Mouse (Mus musculus) liver, adult 2 months (tissue): ENCODE data around the gene Olfr412. TPM values are rescaled to one million over a fixed set of nuclear protein-coding genes. Genes with fewer than 3 reads are reported as not detected.

ENCODE experiments used
- DNase-seq: peaks from one replicate; pipeline ENCODE4 v3.0.0-alpha.2; 2011; ENCODE audit warnings: low read depth, low spot score; ENCODE audit errors: extremely low read depth
- H3K27ac ChIP-seq: fragments of 200-500 bp; replicated peaks from 2 replicates; pipeline ENCODE4 v1.5.1; 2012; ENCODE audit warnings: low read depth, mild to moderate bottlenecking, control low read depth, inconsistent platforms, low read length; ENCODE audit not compliant: insufficient read depth
- H3K27me3 ChIP-seq: fragments of 200-500 bp; 2 replicates; pipeline ENCODE4 v1.6.1; 2012; ENCODE audit warnings: mild to moderate bottlenecking, moderate library complexity, low read length, inconsistent platforms; ENCODE audit not compliant: control insufficient read depth, insufficient read depth
- H3K36me3 ChIP-seq: fragments of 200-500 bp; 2 replicates; pipeline ENCODE4 v1.6.1; 2012; ENCODE audit warnings: low read length, inconsistent platforms; ENCODE audit not compliant: control insufficient read depth, insufficient read depth
- H3K4me1 ChIP-seq: fragments of 200-500 bp; 2 replicates; pipeline ENCODE4 v1.6.1; 2011; ENCODE audit warnings: low read length; ENCODE audit not compliant: control insufficient read depth, insufficient read depth
- H3K4me3 ChIP-seq: fragments of 200-500 bp; 2 replicates; pipeline ENCODE4 v1.5.1; 2011; ENCODE audit warnings: low read depth, mild to moderate bottlenecking, control low read depth, low read length, moderate library complexity; ENCODE audit not compliant: insufficient read depth
- H3K79me2 ChIP-seq: fragments of 200-500 bp; 2 replicates; pipeline ENCODE4 v1.6.1; 2012; ENCODE audit warnings: inconsistent platforms, mild to moderate bottlenecking, low read length, moderate library complexity; ENCODE audit not compliant: control insufficient read depth, insufficient read depth
- H3K9ac ChIP-seq: fragments of 200-500 bp; 2 replicates; pipeline ENCODE4 v1.6.1; 2012; ENCODE audit warnings: low read depth, mild to moderate bottlenecking, control low read depth, inconsistent platforms, low read length
- CTCF ChIP-seq: fragments of 200-500 bp; IDR thresholded peaks from 2 replicates; pipeline ENCODE4 v1.5.1; 2011; ENCODE audit warnings: low read depth, low read length, control low read depth
- POLR2A ChIP-seq: fragments of 200-500 bp; IDR thresholded peaks from 2 replicates; pipeline ENCODE4 v1.6.1; 2011; ENCODE audit warnings: low read length, control low read depth; ENCODE audit not compliant: insufficient read depth; ENCODE audit errors: extremely low read depth
- WGBS: fragments of 180-500 bp; shearing (Covaris S2); methylation state at CpG from one replicate; pipeline ENCODE4 v1.1.7; 2018; 5-methylcytosine and 5-hydroxymethylcytosine counted together
- polyA plus RNA-seq: library from polyadenylated mRNA; depleted of rRNA; stranded (reverse); fragments of >200 nt; gene quantifications from 2 replicates; pipeline ENCODE4 v1.2.3, GENCODE M21; 2012
- total RNA-seq: library from RNA; depleted of rRNA; stranded (reverse); fragments of >200 nt; gene quantifications from 2 replicates; pipeline ENCODE4 v1.2.3, GENCODE M21; 2014

The Olfr412 gene
- total and polyA plus RNA-seq, 2 experiments = not detected

GRCm38 (mm10) chr11:74393489-74393888, 31.6 kb downstream of the Olfr412 start:
- Histone ChIP-seq H3K4me3 (no peak overlapping the region), H3K9ac (no peak overlapping the region), H3K4me1 (no peaks in the 10 kb centered on the region), H3K36me3 (no peaks in the 10 kb centered on the region), H3K27me3 (no peaks in the 10 kb centered on the region), H3K27ac (no peak overlapping the region), H3K79me2 (no peaks in the 10 kb centered on the region)
- WGBS = 46% methylated on average over 5 of the region's 5 CpGs
- no peak for TF ChIP-seq CTCF
- TF ChIP-seq POLR2A = no peak
- no peak for DNase-seq

GRCm38 (mm10) chr11:74395583-74395982, 33.7 kb downstream of the Olfr412 start:
- Histone ChIP-seq H3K36me3 (no peaks in the 10 kb centered on the region), H3K27me3 (no peaks in the 10 kb centered on the region), H3K9ac (no peak overlapping the region), H3K27ac (no peak overlapping the region), H3K79me2 (no peaks in the 10 kb centered on the region), H3K4me3 (no peak overlapping the region), H3K4me1 (no peaks in the 10 kb centered on the region)
- TF ChIP-seq CTCF (no peak), POLR2A (no peak)
- DNase-seq = no peak
- WGBS = 84% methylated on average over 18 of the region's 18 CpGs

- no peaks in the 10 kb centered on the region for H3K79me2 ChIP-seq
- H3K4me1 ChIP-seq = no peaks in the 10 kb centered on the region
- no peaks in the 10 kb centered on the region for H3K36me3 ChIP-seq
- no peaks in the 10 kb centered on the region for H3K27me3 ChIP-seq
- TF ChIP-seq CTCF = no peak
- no peak for TF ChIP-seq POLR2A
- no peak overlapping the region for H3K27ac ChIP-seq
- no peak overlapping the region for H3K9ac ChIP-seq
- 54% methylated on average over 2 of the region's 2 CpGs for whole genome bisulfite sequencing
- DNase-seq = no peak
- no peak overlapping the region for H3K4me3 ChIP-seq
Measured at GRCm38 (mm10) chr11:74402126-74402525, 40.3 kb downstream of the Olfr412 start.

GRCm38 (mm10) chr11:74404216-74404615, 42.3 kb downstream of the Olfr412 start:
- no peaks in the 10 kb centered on the region for H3K79me2 ChIP-seq
- H3K36me3 ChIP-seq = no peaks in the 10 kb centered on the region
- TF ChIP-seq CTCF (no peak), POLR2A (no peak)
- H3K4me1 ChIP-seq = no peaks in the 10 kb centered on the region
- no peak overlapping the region for H3K9ac ChIP-seq
- no peak for DNase-seq
- 81% methylated on average over 2 of the region's 2 CpGs for WGBS
- H3K27ac ChIP-seq = no peak overlapping the region
- no peaks in the 10 kb centered on the region for H3K27me3 ChIP-seq
- H3K4me3 ChIP-seq = no peak overlapping the region

GRCm38 (mm10) chr11:74405201-74405600, 43.3 kb downstream of the Olfr412 start:
- Histone ChIP-seq H3K9ac (no peak overlapping the region), H3K27ac (no peak overlapping the region), H3K4me1 (no peaks in the 10 kb centered on the region), H3K79me2 (no peaks in the 10 kb centered on the region), H3K27me3 (no peaks in the 10 kb centered on the region), H3K36me3 (no peaks in the 10 kb centered on the region), H3K4me3 (no peak overlapping the region)
- no peak for DNase-seq
- no peak for TF ChIP-seq POLR2A
- TF ChIP-seq CTCF = no peak
- 86% methylated on average over 7 of the region's 7 CpGs for WGBS

- no peak overlapping the region for H3K4me3 ChIP-seq
- H3K9ac ChIP-seq = no peak overlapping the region
- no peak overlapping the region for H3K27ac ChIP-seq
- DNase-seq = peak; percentile 54
- TF ChIP-seq CTCF = no peak
- no peak for TF ChIP-seq POLR2A
- no peaks in the 10 kb centered on the region for H3K27me3 ChIP-seq
- H3K79me2 ChIP-seq = no peaks in the 10 kb centered on the region
- no peaks in the 10 kb centered on the region for H3K36me3 ChIP-seq
- no peaks in the 10 kb centered on the region for H3K4me1 ChIP-seq
- WGBS = 43% methylated on average over 4 of the region's 4 CpGs
Measured at GRCm38 (mm10) chr11:74408587-74409446, 46.9 kb downstream of the Olfr412 start.
